Mouse (Mus musculus): ENCODE data around the gene St6galnac3. TPM values are rescaled to one million over a fixed set of nuclear protein-coding genes. Genes with fewer than 3 reads are reported as not detected.
"Not testable (repeated sequence)": the region's sequence is repeated elsewhere in the genome, so short reads cannot be mapped to it uniquely, and the experiment has no call there.

St6galnac3 gene
- total RNA-seq, 1 experiment from 2014 or later, result 10.9 TPM

- no peak for DNase-seq
Measured at GRCm38 (mm10) chr3:153406858-153407257, 318.1 kb downstream of the St6galnac3 start.

- DNase-seq, result no peak
Measured at GRCm38 (mm10) chr3:153406220-153406619, 318.8 kb downstream of the St6galnac3 start.

GRCm38 (mm10) chr3:153405643-153406042 is 319.3 kb downstream of the St6galnac3 start:
- DNase-seq, result no peak

- no peak for DNase-seq
Measured at GRCm38 (mm10) chr3:153400259-153400658, 324.7 kb downstream of the St6galnac3 start.

- DNase-seq, result no peak
Measured at GRCm38 (mm10) chr3:153399574-153399973, 325.4 kb downstream of the St6galnac3 start.

GRCm38 (mm10) chr3:153397726-153398125 is 327.2 kb downstream of the St6galnac3 start:
- DNase-seq, result no peak

- no peak for DNase-seq
Measured at GRCm38 (mm10) chr3:153396375-153397068, 328.5 kb downstream of the St6galnac3 start.

GRCm38 (mm10) chr3:153395351-153395750 is 329.6 kb downstream of the St6galnac3 start:
- no peak for DNase-seq

- DNase-seq, result no peak
Measured at GRCm38 (mm10) chr3:153394751-153395150, 330.2 kb downstream of the St6galnac3 start.

- no peak for DNase-seq
Measured at GRCm38 (mm10) chr3:153394224-153394623, 330.8 kb downstream of the St6galnac3 start.

GRCm38 (mm10) chr3:153391451-153391850 is 333.5 kb downstream of the St6galnac3 start:
- not testable (repeated sequence) for DNase-seq

GRCm38 (mm10) chr3:153384651-153385050 is 340.3 kb downstream of the St6galnac3 start:
- not testable (repeated sequence) for DNase-seq

GRCm38 (mm10) chr3:153383656-153384055 is 341.3 kb downstream of the St6galnac3 start:
- no peak for DNase-seq

- no peak for DNase-seq
Measured at GRCm38 (mm10) chr3:153365057-153365755, 359.8 kb downstream of the St6galnac3 start.

- DNase-seq, result no peak
Measured at GRCm38 (mm10) chr3:153364366-153364765, 360.6 kb downstream of the St6galnac3 start.

- no peak for DNase-seq
Measured at GRCm38 (mm10) chr3:153359966-153360365, 365.0 kb downstream of the St6galnac3 start.

- DNase-seq, result no peak
Measured at GRCm38 (mm10) chr3:153356071-153356470, 368.9 kb downstream of the St6galnac3 start.

- DNase-seq, result no peak
Measured at GRCm38 (mm10) chr3:153354988-153355297, 370.0 kb downstream of the St6galnac3 start.

GRCm38 (mm10) chr3:153354186-153354987 is 370.6 kb downstream of the St6galnac3 start:
- DNase-seq, result no peak

GRCm38 (mm10) chr3:153353313-153354103 is 371.5 kb downstream of the St6galnac3 start:
- DNase-seq, result no peak

- no peak for DNase-seq
Measured at GRCm38 (mm10) chr3:153349981-153350380, 375.0 kb downstream of the St6galnac3 start.

GRCm38 (mm10) chr3:153348797-153349465 is 376.0 kb downstream of the St6galnac3 start:
- peak; percentile 22 for DNase-seq

Data from adrenal gland, postnatal 14 days (tissue).